Mouse (Mus musculus) heart, postnatal 14 days (tissue): ENCODE data around the gene Usp29. TPM values are rescaled to one million over a fixed set of nuclear protein-coding genes. Genes with fewer than 3 reads are reported as not detected.
"Not testable (repeated sequence)": the region's sequence is repeated elsewhere in the genome, so short reads cannot be mapped to it uniquely, and the experiment has no call there.

Experiments
- DNase-seq, 2 experiments: peaks; one replicate each; pipeline ENCODE4 v3.0.0; 2021 to 2022
- intact Hi-C: fragments of 180-260 bp; cut with DNase I; formaldehyde crosslinking; loops from one replicate; pipeline ENCODE4 v1.15.1; 2025
- total RNA-seq, 2 experiments: library from RNA; stranded (reverse); gene quantifications; 2 replicates each; pipeline ENCODE4 v1.2.3; 2021

Usp29 gene
- total RNA-seq, 2 experiments from 2014 or later, result 0.22 to 0.57 TPM

DNA sequence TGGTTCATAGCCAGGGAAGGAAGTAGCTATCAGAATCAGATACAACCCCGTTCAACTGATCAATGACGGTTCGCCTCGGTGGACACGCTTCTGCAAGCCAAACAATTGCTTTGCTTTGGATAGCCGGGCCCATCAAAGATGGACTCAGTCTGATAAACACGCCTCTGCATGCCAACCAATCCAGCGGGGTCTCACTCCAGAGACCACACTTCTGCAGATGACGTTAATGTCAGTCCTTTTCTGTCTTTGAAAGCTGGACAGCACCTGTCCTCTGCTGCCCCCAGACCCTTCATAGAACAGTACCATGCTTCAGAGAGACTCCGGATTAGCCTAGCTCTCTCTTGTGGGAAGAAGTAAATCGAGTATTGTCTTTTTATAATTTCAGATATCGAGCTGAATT, 29.3 kb downstream of the Usp29 start:
- DNase-seq, result no peak
- intact Hi-C loops, result no loop called here

DNA sequence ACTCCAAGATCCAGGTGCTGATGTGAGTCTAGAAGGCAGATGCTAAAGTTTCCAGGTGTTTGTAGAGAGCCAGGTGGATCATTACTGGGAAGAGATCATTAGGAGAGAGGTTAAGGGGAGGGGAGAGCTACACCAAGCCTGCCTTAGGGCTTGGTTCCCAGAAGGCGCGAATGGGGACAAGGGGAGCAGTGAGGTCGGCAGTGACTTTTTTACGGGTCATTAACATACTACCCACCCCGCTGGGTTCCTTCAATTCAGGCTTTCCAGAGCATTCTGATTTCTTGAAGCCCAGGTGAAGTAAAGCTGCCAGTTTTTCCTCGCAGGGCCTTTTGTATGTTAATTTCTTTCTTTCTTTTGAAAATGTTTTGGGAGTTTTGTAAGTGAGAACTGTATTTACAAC, 29.8 kb downstream of the Usp29 start:
- no peak for DNase-seq
- intact Hi-C loops, result no loop called here

DNA sequence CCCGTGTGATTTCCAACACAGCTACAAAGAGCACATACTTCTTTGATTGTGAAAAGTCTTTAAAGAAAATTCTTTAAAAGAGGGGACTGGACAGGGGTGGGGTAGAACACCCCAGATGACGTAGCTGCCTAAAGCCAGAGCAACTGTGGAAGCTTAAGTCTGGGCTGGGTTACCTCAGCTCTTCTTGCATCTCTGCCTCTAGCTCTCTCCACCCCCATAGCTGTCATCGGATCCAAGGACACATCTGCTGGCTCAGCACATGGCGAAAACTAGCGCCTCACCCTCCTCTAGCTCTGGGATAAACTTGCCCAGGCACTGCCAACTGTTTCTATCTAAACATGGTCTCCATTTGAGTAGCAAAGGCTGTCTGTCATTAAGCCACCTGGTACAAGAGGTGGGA, 34.9 kb downstream of the Usp29 start:
- no peak for DNase-seq

DNA sequence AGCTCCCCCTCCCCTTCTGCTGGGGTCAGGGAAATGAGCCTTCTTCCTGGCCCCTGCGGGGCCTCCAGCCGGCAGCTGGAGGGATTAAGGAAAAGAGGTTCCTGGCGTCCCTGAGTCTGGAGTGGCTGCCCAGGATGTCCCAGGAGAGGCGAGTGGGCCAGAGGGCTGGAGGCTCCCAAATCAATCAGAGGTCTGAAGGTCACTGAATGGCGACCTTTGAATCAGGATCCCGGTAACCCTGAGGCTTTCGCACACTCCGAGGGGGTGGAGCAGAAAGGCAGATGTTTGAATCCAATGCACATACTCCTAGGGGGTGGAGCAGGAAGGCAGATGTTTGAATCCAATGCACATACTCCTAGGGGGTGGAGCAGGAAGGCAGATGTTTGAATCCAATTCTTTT, 39.9 kb downstream of the Usp29 start:
- peak; percentile 29 to 50 for DNase-seq
- intact Hi-C loops, result no loop called here

More for the DNA sequence above, 34.9 kb downstream of the Usp29 start:
- intact Hi-C loops, result no loop called here

DNA sequence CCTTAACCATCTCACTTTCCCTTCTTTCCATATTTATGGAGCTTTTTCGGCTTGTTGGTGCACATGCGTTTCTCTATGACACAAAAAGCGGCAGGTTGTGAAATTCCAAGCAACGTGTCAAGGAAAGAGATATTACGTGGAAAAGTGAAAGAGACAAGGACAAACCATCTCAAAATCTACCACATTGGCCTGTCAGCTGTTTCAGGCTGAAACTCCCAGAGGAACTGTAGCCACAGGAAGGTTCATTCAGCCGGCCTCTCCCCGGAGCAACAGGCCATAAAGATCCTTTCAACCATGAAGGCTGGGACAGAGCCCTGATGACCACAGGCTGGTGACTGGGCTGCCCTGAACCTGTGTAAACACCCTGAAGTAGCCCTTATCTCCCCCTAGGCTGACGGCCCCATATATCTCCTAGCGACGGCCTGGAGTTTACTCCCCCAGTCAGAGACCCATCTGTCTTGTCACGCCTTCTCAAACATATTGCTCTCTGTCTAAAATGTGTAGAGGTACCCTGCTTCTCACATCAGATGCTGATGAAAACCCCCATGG, 43.6 kb downstream of the Usp29 start:
- intact Hi-C loops, DNase-seq: not testable (repeated sequence)

DNA sequence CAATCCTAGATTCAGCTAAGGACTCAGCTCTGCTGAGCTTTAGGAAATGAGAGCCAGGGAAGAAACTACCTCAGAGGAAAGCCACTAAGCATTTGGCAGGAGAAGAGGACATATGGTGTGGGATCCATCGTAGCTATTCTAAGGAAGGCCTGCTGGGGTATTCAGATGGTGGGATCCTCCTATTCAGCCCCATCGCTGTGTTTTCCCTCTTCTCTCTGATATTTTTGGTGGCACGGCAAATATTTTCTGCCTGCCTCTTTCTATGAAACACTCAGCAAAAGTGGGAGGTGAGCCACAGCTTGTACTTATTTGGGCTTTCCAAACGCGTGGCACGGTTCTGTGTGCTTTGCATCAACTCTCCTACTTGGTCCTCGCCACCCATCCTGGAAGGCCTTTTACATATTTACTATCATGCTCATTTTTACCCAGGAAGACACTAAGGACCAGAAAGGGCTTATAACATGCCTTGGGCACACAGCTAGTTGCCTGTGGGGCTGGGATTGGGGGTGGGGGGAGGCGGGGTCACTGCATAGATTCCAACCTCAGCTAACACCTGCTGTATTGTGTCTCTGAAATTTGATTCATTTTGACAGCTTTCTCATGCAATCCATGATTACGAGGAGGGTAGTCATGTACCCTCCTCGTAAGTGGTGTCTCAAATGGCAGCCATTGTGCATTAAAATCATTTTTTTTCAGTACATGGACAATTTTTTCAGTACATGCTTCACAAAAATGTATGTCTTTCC, 46.1 kb downstream of the Usp29 start:
- intact Hi-C loops, result no loop called here
- no peak for DNase-seq

DNA sequence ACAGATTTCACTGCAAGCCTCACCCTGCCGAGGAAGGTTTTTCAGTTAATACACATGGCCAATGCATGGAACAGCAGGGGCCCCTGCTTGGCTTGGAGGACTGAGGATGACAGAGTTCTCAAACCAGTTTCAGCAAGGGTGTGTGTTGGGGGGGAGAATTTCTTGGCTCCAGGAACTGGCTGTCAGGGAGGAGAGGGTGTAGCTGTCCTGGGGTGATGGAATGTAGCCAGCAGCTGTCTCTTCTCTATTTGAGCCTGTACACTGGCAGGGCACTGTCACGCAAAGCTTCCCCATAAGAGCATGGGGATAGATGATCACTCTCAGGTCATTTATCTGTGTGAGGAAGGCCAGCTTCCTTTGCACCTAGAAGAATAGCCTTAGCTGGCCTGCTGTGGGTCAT, 46.7 kb downstream of the Usp29 start:
- DNase-seq, result peak in 1 of 2 experiments; percentile 26
- intact Hi-C loops, result no loop called here

DNA sequence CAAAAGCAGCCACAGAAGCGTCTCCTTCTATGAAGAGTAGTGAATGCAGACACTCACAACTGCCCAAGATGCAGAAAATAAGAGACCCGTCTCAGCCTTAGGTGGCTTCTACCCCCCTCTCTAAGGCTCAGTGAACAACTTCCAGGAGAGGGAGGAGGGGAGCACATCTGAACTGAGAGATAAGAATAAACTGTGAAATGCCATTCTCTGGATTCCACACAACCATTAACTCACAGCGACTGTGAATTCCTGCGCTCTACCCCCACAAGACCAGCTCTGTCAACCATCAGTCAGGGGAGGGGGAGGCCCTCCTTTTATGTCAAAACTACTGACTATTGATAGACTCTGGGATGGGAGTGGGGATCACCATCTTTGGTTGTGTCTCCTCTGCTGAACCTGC, 47.3 kb downstream of the Usp29 start:
- intact Hi-C loops, result no loop called here
- no peak for DNase-seq

DNA sequence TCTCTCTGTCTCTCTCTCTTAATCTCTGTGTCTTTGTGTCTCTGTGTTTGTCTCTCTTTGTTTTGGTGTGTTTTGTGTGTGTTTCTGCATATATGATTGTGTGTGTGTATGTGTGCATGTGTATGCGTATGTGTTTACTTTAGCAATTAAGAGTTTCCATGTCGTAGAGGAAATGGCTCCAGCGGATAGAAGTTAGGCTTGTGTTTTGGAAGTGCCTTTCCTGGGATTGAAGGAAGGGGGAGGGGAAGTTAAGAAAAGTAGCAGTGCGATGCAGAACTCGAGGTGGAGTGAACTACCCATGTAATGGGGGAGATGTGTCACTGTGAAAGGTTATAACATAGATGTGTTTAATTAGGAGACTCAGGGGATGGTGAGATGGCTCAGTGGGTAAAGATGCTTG, 48.8 kb downstream of the Usp29 start:
- DNase-seq, result no peak
- intact Hi-C loops, result no loop called here

DNA sequence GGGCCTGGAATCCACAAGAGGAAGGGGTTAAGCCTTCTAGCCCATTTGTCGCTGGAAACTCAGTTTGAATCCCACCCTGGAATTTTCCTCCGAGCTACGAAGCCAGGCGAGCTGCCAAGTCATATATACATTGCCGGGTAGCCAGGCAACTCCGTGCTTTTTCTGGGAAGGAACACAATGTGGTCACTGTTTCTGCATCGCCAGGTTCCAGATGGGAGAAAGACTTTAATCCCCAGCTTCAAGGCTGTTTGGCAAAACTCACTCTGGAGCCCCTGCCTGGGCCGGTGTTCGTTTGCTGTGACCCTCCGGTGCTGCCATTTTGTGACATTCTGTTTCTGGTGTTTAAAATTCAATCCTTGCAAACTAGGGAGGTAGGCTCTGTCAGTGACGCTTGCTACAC, 51.2 kb downstream of the Usp29 start:
- intact Hi-C loops, result no loop called here
- no peak for DNase-seq

DNA sequence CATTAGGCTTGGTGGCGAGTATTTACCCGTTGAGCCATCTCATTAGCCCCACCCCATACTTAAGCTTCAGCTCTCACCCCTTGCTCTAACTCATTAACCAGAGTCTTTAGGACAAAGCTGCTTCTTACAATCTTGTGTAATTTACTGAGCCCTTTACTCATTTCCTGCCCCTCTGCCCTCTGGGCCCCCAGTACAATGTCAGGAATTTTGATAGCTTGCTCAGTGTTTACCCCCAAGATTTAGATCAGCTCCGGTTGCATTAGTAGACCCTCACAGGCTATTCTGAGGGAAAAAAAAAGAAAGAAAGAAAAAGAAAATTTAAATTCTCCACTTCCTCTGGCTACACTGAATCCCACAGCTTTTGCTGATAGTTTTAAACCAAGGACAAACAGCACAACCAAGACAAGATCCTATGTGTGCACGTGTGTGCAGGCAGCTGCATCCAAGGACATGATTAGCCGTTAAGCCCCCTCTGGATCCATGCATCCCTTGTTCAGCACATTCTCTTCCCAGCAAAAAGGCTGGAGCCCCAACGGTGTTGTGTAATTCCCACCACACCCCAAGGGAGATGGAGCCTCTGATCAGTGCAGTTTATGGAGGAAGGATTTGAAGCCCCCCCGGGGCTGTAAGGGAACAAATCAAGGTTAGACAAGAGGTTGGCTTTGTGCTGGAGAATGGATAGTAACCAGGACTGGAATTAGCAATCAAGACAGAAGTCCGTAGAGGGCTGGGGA, 54.1 kb downstream of the Usp29 start:
- intact Hi-C loops, result no loop called here

DNA sequence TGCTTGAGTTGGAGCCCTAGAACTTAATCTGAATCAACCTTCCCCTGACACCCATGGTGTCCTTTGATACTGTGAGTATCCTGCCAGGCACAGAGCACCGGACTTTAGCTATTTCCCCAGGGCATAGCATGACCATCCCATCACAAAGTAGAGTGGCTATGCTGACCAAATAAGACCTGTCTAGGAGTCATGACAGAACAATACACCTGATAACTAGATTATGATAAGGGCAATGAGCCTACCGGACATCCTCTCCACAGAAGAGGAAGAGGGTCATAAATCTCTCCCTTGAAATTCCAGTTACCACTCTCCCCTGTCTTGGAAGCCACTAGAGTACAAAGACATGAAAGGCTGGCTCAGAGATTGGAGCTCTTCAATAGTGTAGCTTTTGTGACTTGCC, 56.6 kb downstream of the Usp29 start:
- DNase-seq, result no peak
- intact Hi-C loops, result no loop called here

More for the DNA sequence above, 54.1 kb downstream of the Usp29 start:
- no peak for DNase-seq

DNA sequence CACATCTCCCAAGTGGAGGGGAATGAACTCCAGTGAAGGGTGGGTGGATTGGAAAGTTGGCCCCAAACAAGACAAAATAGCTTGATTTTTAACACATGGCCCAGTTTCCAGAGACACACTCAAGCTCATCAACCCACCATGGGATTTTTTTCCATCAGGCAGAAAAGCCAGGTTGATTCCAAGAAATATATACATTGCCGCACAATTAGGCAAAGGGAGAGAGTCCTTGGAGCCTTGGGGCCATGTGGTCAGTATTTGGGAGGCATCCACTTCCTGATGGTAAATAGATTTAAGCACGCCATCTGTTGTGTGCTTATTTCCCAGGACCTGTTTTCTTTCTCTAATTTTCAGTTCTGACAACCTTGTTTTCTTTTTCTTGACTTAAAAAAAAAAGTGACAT, 57.7 kb downstream of the Usp29 start:
- intact Hi-C loops, result no loop called here

DNA sequence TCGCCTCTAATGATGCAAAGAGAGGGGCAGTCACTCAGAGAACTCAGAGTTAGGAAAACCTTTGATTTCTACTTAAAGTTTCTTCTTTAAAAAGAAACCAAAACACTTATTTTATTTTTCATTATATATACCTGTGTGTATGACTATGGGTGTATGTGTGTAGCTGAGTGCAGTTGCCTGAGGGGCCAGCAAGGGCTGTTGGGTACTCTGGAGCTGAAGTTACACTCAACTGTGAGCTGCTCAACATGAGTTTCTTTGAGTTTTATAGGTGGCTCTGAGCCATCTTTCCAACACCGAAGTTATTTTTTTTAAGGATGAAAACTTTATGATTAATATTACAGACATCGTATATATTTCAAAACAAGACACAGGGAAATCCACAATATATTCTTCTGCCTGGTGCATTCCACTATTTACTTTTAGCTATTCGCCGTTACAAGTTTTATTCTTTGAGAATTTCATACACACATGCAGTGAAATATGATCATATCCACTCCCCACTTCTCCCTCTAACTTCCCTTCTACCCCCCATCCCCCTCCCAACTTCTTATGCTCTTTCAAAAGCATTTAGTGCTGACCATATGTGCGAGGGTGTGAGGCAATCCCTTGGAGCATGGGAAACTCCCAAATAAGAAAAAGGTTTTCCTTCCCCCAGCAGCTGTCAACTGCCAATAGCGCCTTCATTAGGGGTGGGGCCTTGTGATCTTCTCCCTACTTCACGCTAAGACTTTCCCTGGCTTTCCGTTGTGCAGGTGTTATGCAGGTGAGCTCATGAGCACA, 61.1 kb downstream of the Usp29 start:
- intact Hi-C loops, result loop anchor here (5.0 kb wide), 1 partner anchor 59 kb away; the partner anchor contains the start of genes Peg3 and Usp29
- DNase-seq, result no peak

More for the DNA sequence above, 57.7 kb downstream of the Usp29 start:
- no peak for DNase-seq

DNA sequence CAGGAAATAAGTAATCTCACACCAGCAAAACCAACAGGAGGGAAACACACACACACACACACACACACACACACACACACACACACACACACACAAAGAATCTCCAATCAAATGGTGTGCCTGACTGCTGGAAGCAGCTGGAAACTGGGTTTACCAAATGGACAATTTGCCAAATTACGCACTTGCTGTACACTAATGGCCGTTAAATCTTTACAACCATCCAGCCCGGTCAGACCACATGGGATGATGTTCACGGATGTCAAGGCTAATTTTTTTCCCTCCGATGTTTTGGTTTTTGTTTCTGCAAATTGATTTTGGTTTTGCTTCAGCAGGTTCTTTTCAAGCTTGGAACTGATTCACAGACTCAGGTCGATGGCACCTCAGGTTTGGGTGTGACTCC, 62.9 kb downstream of the Usp29 start:
- DNase-seq, result no peak
- intact Hi-C loops, result loop anchor here (5.0 kb wide), 1 partner anchor 61 kb away; the partner anchor contains the start of genes Peg3 and Usp29

DNA sequence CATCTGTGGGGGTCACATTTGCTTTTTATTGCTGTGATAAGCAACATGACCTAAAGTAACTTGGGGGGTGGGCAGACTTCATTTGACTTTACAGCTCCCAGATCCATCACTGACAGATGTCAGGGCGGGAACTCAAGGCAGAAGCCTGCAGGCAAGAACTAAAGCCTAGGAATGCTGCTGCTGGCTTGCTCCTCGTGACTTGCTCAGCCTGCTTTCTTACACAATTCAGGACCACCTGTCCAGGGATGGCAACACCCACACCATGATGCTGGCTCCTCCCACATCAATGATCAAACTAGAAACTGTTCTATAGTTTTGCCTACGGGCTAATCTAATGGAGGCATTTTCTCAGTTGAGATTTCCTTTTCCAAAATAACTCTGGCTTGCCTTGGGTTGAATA, 63.4 kb downstream of the Usp29 start:
- intact Hi-C loops, result loop anchor here (5.0 kb wide), 1 partner anchor 62 kb away; the partner anchor contains the start of genes Peg3 and Usp29
- DNase-seq, result no peak

DNA sequence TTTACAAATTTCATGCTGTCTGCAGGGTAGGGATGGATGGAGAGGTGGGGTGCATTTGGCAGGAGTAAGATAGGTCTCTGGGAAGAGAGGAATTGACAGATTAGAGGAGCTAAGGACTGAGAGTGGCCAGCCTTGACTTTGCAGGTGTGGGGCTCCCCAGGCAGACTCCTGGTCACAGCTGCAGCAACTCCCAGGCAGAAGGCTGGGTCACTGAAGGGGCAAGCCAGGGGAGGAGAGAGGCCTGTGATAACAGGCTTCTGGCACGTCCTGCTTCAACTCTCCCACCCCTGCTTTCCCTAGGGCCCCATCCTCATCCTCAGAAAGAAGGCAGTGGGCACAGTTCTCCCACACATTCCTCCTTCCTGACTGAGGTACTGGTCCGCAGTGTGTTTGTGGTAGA, 67.0 kb downstream of the Usp29 start:
- DNase-seq, result no peak
- intact Hi-C loops, result no loop called here

DNA sequence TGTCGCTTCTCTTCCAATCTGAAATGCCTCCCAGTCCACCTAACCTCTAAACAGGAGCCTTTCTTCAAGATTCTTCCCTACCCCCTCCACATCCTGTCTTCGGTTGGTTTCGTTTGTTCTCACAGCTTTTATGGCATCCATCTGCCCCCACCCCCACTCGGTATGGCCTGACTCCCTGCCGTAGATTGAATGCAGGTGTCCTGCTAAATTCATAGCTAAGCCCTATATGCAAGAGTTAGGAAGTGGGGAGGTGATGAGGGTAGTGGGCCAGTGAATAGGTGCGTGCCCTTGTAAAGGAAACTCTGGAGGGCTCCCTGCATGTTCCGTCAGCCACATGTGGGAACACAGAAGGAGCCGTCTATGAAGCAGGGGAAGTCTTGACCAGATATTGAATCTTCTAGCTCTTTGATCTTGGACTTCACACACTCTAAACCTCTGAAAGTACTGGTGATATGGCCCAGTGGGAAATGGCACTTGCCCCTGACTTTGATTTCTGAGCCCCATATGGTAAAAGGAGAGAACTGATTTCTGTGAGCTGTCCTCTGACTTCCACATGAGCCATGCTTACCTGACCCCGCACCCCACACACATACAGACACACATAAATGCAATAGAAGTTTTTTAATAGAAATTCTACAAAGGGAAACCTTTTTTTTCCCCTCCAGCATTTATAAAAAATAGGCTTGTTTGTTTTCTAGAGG, 68.9 kb downstream of the Usp29 start:
- intact Hi-C loops, result no loop called here
- no peak for DNase-seq

DNA sequence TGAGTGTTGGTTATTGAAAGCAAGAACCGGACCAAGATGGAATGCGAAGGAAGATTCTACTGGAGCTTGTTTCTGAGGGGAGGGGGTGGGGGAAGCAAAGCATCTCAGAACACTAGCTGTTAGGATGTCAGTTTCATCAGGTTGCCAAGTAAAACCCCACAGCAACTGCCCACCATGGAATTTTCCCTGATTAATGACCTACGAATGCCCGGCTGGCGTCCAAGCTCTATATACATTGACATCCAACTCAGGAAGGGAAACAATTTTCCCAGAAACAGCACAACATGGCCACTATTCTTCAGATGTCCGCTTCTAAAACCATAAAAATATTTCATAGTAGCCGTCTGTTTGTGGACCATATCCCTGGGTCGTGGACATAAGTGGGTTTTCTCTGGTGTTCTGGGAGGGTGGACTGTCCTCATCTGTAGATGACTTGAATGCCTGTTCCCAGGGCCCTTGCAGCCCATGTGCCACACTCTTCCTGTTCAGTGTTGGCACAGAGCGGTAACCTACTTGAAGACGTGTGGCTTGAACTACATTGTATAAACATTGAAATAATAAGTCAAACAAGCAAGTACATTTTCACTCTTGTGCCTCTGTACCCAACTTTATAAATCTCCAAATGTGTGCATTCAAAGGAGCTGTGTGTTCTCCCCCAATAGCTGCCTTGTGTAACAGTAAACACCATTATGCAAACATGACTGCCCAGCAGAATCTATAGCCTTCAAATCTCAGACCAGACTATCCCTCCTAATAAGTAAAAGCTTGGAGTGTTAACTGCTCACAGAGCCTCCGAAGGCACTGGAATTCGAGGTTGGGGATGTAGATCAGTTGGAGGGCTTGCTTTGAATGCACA, 70.4 kb downstream of the Usp29 start:
- no peak for DNase-seq
- intact Hi-C loops, result loop anchor here (10.0 kb wide), 1 partner anchor 114 kb away; no protein-coding TSS in a partner anchor
